Comparison of ENCODE assay signal across 8 mouse cellular contexts in the genomic region with DNA sequence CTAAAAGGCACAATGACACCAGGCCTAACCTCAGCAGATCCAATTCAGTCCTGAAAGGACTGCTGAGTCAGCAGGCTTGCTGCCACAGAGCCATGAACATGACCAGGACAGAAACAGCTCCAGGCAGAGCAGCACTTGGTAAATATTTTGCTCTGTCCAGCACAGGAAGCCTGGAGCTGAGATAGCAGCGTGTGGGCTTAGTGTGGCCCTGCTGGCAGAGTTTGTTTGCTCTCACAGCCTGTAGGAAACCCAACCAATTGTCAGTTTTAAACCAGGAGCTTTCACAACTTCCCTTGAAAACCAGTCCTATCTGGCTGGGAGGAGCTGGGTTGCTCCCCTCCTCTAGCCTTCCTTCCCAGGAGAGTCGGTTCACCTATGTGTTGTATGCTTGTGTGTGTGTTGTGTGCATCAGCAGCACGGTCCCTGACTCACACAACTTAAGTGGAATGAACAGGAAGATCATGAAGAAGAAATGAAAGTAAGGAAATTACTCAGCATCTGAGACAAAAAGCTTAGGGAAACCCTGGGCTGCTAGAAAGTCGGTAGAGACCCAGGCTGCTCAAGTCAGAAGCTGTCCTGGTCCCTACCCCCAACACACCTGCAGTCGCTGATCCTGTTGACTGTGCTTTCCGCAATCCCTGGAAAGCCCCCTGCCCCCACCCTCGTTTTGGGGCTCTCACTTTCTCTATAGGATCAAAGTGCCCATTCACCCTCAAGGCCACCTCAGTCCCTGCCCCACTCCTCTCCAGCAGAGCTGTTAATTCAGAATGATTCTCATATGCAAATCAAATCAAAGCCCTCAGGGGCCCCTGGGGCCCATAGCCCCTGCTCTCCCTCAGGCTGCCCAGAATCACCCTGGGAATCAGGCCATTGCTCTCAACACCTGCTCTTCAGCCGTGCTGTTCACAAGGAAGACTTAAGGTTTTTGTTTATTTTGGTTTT. TPM values are rescaled to one million over a fixed set of nuclear protein-coding genes. Genes with fewer than 3 reads are reported as not detected.
DNase-seq lines count a peak whose midpoint lies in the region; ATAC-seq and TF ChIP-seq lines count a peak whose summit lies in the region.

No protein-coding gene starts in this region.

- DNase-seq in urinary bladder, postnatal 36 days (ENCODE audit: low spot score in 2 of 2): peak; percentile 14 to 21
- DNase-seq in urinary bladder, adult 18-20 months (ENCODE audit: low spot score in 2 of 2): no peak
- DNase-seq in liver, embryonic 13.5 days: no peak
- DNase-seq in retina, postnatal 1 day: peak; percentile 79
- no peak for DNase-seq in cerebellum, adult 8-10 months
- DNase-seq in adrenal gland, postnatal 25 days: no peak

- TF ChIP-seq POLR2A in embryonic fibroblast, embryonic 13.5 days (IDR thresholded peaks at IDR 0.05; ENCODE audit: low read depth, low read length): no peak

- H3K4me1 ChIP-seq in embryonic fibroblast, embryonic 13.5 days (ENCODE audit: control insufficient read depth, insufficient read depth, low read length): peaks cover 5% of the 10 kb centered on the region
- H3K4me1 ChIP-seq in hindbrain, embryonic 12.5 days: peaks cover 11% of the 10 kb centered on the region
- peaks cover 66% of the 10 kb centered on the region for H3K4me1 ChIP-seq in liver, embryonic 13.5 days (replicated peaks)

- ATAC-seq in hindbrain, embryonic 12.5 days (ENCODE audit: low FRiP score): peak; percentile 40; the same call in 1 of the 2 replicates
- ATAC-seq in liver, embryonic 13.5 days (ENCODE audit: low read depth): peak; percentile 79

- H3K9me3 ChIP-seq in hindbrain, embryonic 12.5 days (replicated peaks): no peaks in the 10 kb centered on the region
- H3K9me3 ChIP-seq in liver, embryonic 13.5 days (replicated peaks): no peaks in the 10 kb centered on the region

- WGBS in hindbrain, embryonic 12.5 days: 2% methylated on average over 8 of the region's 8 CpGs
- 10% methylated on average over 8 of the region's 8 CpGs for WGBS in liver, embryonic 13.5 days (ENCODE audit: insufficient replicate concordance)

- no peak for TF ChIP-seq CTCF in embryonic fibroblast, embryonic 13.5 days (IDR thresholded peaks at IDR 0.05; ENCODE audit: borderline replicate concordance, insufficient read depth, low read length)

- peak overlapping the region; percentile 8; the same call in 1 of the 2 replicates for H3K9ac ChIP-seq in hindbrain, embryonic 12.5 days
- peak overlapping the region; percentile 49 for H3K9ac ChIP-seq in liver, embryonic 13.5 days

- H3K4me2 ChIP-seq in hindbrain, embryonic 12.5 days (replicated peaks): peak overlapping the region; percentile 18; the same call in 1 of the 2 replicates
- H3K4me2 ChIP-seq in liver, embryonic 13.5 days: peak overlapping the region; percentile 39

- no peaks in the 10 kb centered on the region for H3K36me3 ChIP-seq in hindbrain, embryonic 12.5 days
- H3K36me3 ChIP-seq in liver, embryonic 13.5 days: no peaks in the 10 kb centered on the region

- H3K27me3 ChIP-seq in hindbrain, embryonic 12.5 days: no peaks in the 10 kb centered on the region
- no peaks in the 10 kb centered on the region for H3K27me3 ChIP-seq in liver, embryonic 13.5 days

- peak overlapping the region; percentile 17 for H3K27ac ChIP-seq in embryonic fibroblast, embryonic 13.5 days (ENCODE audit: insufficient read depth, low read length)
- H3K27ac ChIP-seq in hindbrain, embryonic 12.5 days: peak overlapping the region; percentile 25
- peak overlapping the region; percentile 81 for H3K27ac ChIP-seq in liver, embryonic 13.5 days

- no peak overlapping the region for H3K4me3 ChIP-seq in embryonic fibroblast, embryonic 13.5 days (ENCODE audit: insufficient read depth, low read length)
- H3K4me3 ChIP-seq in hindbrain, embryonic 12.5 days: no peak overlapping the region
- H3K4me3 ChIP-seq in liver, embryonic 13.5 days (replicated peaks): 0 out of 2 replicates have a peak overlapping the region, but pooled peaks have one; percentile 3

RNA-seq across cellular contexts. Expression of a gene that starts 9.7 kb away (rescaled TPM):
- polyA plus RNA-seq in embryonic fibroblast, embryonic 13.5 days (2011; ENCODE audit: insufficient read length, low read depth, missing spikeins): 39.8 and 43.8 TPM in 2 replicates
- polyA plus RNA-seq in hindbrain, embryonic 12.5 days (2016; fragmentation: Nextera tagmentation; extraction: Ambion mirVana): 36.5 and 41.5 TPM in 2 replicates
- 27.7 and 35.1 TPM in 2 replicates for polyA plus RNA-seq in liver, embryonic 13.5 days (2015; fragmentation: Nextera tagmentation; extraction: Ambion mirVana)
- 40.8 and 42.3 TPM in 2 replicates for total RNA-seq in adrenal gland, postnatal 25 days (2021)

RNA-seq across cellular contexts. Expression of a gene that starts 22.0 kb away (rescaled TPM):
- 1,040 and 1,174 TPM in 2 replicates for polyA plus RNA-seq in embryonic fibroblast, embryonic 13.5 days (2011; ENCODE audit: insufficient read length, low read depth, missing spikeins)
- 277 and 292 TPM in 2 replicates for polyA plus RNA-seq in hindbrain, embryonic 12.5 days (2016; fragmentation: Nextera tagmentation; extraction: Ambion mirVana)
- polyA plus RNA-seq in liver, embryonic 13.5 days (2015; fragmentation: Nextera tagmentation; extraction: Ambion mirVana): 341 and 377 TPM in 2 replicates
- 605 and 780 TPM in 2 replicates for total RNA-seq in adrenal gland, postnatal 25 days (2021)

RNA-seq across cellular contexts. Expression of a gene that starts 44.2 kb away (rescaled TPM):
- 17.5 and 22.1 TPM in 2 replicates for polyA plus RNA-seq in embryonic fibroblast, embryonic 13.5 days (2011; ENCODE audit: insufficient read length, low read depth, missing spikeins)
- polyA plus RNA-seq in hindbrain, embryonic 12.5 days (2016; fragmentation: Nextera tagmentation; extraction: Ambion mirVana): 58.3 and 59.8 TPM in 2 replicates
- 99.8 and 111 TPM in 2 replicates for polyA plus RNA-seq in liver, embryonic 13.5 days (2015; fragmentation: Nextera tagmentation; extraction: Ambion mirVana)
- total RNA-seq in adrenal gland, postnatal 25 days (2021): 30.8 and 33.2 TPM in 2 replicates

RNA-seq across cellular contexts. Expression of a gene that starts 58.8 kb away (rescaled TPM):
- 31.6 and 35.5 TPM in 2 replicates for polyA plus RNA-seq in embryonic fibroblast, embryonic 13.5 days (2011; ENCODE audit: insufficient read length, low read depth, missing spikeins)
- 153 and 167 TPM in 2 replicates for polyA plus RNA-seq in hindbrain, embryonic 12.5 days (2016; fragmentation: Nextera tagmentation; extraction: Ambion mirVana)
- 48.9 and 49.7 TPM in 2 replicates for polyA plus RNA-seq in liver, embryonic 13.5 days (2015; fragmentation: Nextera tagmentation; extraction: Ambion mirVana)
- 66.4 and 74.3 TPM in 2 replicates for total RNA-seq in adrenal gland, postnatal 25 days (2021)

Comparison
In these comparisons a context has a peak if more than half of its experiments do, and no peak if none do; other contexts are left out.
1. DNase-seq: peak in urinary bladder, postnatal 36 days (2 of 2) and retina, postnatal 1 day (single experiment); none in urinary bladder, adult 18-20 months (0 of 2), liver, embryonic 13.5 days (single experiment), cerebellum, adult 8-10 months (single experiment) and adrenal gland, postnatal 25 days (single experiment).
2. H3K27ac ChIP-seq: peak in every context shown above with its lines; median percentile 81 in liver, embryonic 13.5 days; 25 in hindbrain, embryonic 12.5 days; 17 in embryonic fibroblast, embryonic 13.5 days.